Mouse (Mus musculus): ENCODE measurements around the gene Ybx2.

Gene Ybx2

GRCm38 (mm10) chr11:69964650-69965270 lies 29.2 kb downstream of the Ybx2 start, which contains the start of gene Cldn7:
TSS of gene Cldn7 (plus strand) at chr11:69964779.
- in situ Hi-C loops (cut with MboI) = no loop called here

DNA sequence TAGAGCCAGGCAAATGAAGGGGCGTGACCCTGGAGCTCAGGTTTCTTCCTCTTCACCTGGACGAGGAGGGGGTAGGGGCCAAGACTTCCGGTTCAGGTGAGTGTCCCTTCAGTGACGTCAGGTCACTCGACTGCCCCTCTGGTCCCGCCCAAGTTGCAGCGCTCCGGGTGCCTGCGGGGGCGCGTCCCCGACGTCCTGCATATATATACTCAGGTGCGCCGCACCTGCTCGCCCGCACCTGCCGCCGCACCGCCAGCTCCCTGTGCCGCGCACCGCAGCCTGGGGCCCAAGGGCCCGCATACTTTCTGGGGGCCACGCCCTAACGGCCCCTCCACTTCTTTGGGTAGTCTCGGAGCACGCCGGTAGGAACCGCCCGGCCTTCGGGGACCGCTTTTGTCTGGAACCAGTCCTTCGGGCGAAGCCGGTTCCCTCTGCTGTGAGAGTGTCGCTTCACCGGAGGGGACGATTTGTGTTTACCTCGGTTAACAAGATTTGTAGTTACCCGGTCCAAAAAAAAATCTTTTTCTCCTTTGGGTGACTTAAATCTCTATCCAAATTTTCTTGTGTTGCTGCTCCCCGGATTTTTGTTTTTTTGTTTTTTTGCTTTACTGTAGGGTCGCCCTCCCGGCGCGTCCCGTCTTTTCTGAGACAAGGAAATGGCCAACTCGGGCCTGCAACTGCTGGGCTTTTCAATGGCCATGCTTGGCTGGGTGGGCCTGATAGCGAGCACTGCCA lies 29.8 kb downstream of the Ybx2 start:
- in situ Hi-C loops (cut with MboI) = no loop called here

- in situ Hi-C loops (cut with MboI) = no loop called here
These were observed 30.6 kb downstream of the Ybx2 start for GRCm38 (mm10) chr11:69966006-69966859.

DNA sequence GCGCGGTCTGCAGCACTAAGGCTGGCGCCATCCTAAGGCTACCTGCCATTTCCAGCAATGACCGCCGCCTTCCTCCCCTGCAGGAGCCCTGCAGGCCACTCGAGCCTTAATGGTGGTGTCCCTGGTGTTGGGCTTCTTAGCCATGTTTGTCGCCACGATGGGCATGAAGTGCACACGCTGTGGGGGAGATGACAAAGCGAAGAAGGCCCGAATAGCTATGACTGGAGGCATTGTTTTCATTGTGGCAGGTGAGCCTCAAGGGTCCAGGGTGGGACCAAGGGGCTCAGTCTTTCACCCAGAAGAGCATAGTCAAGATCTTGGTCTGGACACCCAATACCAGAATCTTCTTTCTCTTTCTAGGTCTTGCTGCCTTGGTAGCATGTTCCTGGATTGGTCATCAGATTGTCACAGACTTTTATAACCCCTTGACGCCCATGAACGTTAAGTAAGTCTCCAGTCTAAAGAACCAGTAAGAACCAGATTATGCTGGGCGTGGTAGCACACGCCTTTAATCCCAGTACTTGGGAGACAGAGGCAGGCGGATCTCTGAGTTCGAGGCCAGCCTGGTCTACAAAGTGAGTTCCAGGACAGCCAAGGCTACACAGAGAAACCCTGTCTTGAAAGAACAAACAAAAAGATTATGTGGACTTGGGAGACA lies 31.4 kb downstream of the Ybx2 start:
- in situ Hi-C loops (cut with MboI) = no loop called here

GRCm38 (mm10) chr11:69968793-69969192 lies 33.2 kb downstream of the Ybx2 start:
- in situ Hi-C loops (cut with MboI) = no loop called here

- in situ Hi-C loops (cut with MboI) = no loop called here
These were observed 34.6 kb downstream of the Ybx2 start for GRCm38 (mm10) chr11:69970222-69970621.

DNA sequence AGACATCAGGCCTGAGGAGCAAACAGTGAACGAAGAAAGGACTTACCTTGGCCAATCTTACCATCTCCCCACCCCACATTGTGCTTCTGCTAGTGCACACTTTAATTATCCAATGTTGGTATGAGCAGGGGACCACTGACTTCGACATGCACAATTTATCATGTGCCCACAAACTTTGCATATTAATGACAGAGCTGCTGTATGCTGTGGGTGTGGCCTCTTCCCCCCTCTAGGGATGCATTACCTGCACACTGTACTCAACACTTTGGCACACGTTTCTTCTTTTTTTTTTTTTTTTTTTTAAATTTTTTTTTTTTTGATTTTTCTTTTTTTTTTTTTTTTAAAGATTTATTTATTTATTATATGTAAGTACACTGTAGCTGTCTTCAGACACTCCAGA lies 35.2 kb downstream of the Ybx2 start:
- in situ Hi-C loops (cut with MboI) = no loop called here

DNA sequence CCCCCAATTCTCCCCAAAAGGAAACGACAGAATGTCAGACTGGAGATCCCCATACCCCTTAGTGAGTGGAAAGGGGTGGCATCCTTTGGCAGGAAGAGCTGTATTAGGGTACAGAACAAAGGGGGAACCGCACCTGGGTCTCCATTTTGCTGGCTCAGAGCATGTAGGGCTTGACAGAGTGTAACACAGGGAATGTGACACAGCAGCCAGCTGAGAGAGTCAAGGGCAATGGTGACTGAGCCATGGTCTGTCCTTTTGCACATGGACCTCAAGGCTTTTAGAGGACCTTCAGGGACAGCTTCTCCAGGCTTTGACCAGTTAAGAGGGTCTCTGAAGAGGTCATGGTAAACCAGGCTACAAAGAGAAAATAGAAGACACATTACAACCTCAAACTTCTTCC lies 39.3 kb downstream of the Ybx2 start:
- in situ Hi-C loops (cut with MboI) = no loop called here

DNA sequence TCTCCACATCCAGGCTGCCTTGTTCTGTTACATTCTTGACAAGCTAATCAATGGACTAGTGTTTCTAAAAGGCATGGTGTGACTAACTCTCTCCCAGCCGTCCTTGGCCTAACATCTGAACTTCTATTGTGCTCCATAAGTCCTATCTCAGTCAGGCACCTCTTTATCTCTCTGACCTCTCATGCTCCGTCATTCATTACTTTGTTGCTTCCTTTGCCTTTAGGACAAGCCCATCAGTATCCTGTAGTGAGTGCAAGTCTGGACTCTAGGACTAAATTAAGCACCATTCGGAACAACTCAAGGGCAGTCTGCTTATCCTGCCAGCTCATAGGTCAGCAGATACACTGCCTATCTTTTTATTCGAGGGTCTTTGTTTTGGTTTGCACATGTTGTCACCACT lies 40.7 kb downstream of the Ybx2 start:
- in situ Hi-C loops (cut with MboI) = no loop called here

GRCm38 (mm10) chr11:69979827-69980195 lies 44.2 kb downstream of the Ybx2 start:
- in situ Hi-C loops (cut with MboI) = no loop called here

GRCm38 (mm10) chr11:69980196-69981140 lies 44.9 kb downstream of the Ybx2 start:
- in situ Hi-C loops (cut with MboI) = no loop called here

DNA sequence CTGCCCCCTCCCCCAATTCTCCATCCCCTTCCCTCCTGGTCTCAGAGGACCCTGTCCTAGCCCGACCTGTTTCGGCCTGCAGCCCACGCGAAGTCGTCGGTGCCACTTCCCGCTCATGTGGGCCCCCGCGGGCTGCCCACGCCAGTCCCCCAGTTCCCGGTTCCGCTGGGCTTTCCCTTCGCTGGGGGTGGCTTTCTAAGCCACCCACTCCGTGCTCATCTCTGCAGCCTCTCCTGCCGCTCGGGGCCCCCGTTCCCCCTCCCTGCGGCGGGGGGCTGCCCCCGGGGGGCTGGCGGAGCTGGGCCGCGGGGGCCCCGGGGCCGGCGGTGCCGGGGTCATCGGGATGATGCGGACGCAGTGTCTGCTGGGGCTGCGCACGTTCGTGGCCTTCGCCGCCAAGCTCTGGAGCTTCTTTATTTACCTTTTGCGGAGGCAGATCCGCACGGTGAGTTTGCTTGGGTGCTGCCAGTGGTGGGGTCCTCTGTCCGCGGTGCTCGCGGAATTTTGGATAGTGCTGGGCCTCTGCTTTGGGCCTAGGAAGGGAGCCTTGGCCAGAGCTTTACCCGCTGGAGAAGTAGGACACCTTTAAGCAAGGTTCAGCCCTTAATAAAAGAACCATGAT lies 45.7 kb downstream of the Ybx2 start, which contains the start of gene Ctdnep1:
Ctdnep1 (plus strand) TSS at position 16 of the 622 bp plus-strand sequence.
- in situ Hi-C loops (cut with MboI) = no loop called here

- in situ Hi-C loops (cut with MboI) = no loop called here
These were observed 46.6 kb downstream of the Ybx2 start, which contains the start of gene Elp5 for GRCm38 (mm10) chr11:69982225-69982624. TSS of gene Elp5 (minus strand) at chr11:69982517.

DNA sequence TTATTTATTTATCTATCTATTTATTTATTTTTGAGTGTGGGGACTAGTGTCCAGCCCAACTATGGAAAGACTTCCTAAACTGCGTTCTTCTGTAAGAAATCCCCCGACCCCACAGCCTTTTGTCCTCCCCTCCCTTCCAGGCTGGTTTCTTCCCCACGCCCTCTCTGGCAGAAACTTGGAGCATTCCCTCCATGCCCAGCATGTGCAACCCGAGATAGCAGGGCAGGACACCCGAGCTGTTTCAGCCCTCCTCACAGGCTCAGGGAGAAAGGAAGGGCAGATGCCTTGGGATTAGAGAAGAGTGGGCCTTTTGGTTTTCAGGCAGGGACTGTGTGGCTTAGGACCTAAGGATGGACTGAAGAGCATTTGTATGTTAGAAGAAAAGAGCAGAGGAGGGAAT lies 47.3 kb downstream of the Ybx2 start:
- in situ Hi-C loops (cut with MboI) = no loop called here

- in situ Hi-C loops (cut with MboI) = no loop called here
These were observed 47.8 kb downstream of the Ybx2 start for GRCm38 (mm10) chr11:69983377-69983776.

DNA sequence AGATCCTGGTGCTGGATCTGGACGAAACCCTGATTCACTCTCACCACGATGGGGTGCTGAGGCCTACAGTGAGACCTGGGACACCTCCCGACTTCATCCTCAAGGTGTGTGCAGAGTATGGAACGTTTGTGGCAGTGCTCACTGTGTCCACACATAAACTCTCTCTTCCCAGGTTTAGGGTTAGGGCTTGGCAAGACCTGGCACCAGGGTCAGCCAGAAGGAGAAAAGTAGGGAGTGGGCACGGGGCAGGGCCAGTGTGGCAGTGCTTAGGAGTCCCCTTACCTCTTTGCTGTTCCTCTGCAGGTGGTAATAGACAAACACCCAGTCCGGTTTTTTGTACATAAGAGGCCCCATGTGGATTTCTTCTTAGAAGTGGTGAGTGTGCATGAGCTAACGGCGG lies 48.8 kb downstream of the Ybx2 start:
- in situ Hi-C loops (cut with MboI) = no loop called here

DNA sequence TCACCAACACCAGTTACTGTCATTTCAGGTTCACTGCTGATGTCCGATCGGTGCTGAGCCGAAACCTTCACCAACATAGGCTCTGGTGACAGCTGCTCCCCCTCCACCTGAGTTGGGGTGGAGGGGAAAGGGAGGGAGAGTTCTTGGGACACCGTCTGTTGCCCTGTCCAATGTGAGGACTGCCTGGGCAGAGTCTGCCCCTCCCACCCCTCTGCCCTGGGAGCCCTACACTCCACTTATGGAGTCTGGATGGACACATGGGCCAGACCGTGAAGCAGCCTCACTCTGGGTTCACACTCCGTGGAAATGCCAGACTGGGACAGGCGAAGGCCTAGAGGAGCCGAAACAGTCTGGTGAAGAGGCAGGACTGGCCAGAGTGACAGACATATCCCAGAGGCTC lies 54.4 kb downstream of the Ybx2 start:
- in situ Hi-C loops (cut with MboI) = no loop called here
